Mouse (Mus musculus) CH12.LX (cell line): ENCODE data around the gene Ccdc141. TPM values are rescaled to one million over a fixed set of nuclear protein-coding genes. Genes with fewer than 3 reads are reported as not detected.

Source experiments
- polyA plus RNA-seq: library from polyadenylated mRNA; unstranded; fragments of >175 nt; gene quantifications from 2 replicates; pipeline ENCODE4 v1.2.1, GENCODE M21; 2012; ENCODE audit warnings: low read depth; ENCODE audit not compliant: insufficient read length
- total RNA-seq, 2 experiments: library from RNA; depleted of rRNA; stranded (reverse); fragments of 300-350 nt in 1 of 2; fragments of >200 nt in 1 of 2; gene quantifications; 2 replicates each; pipeline ENCODE4 v1.2.3; 2012 to 2014

Gene Ccdc141
- total and polyA plus RNA-seq, 3 experiments: not detected

Other genes with a start within 250 kb of the Ccdc141 start
- 3.4 and 4.2 TPM in 2 replicates for gene Ttn, start 188.1 kb downstream of the Ccdc141 start, total RNA-seq (2012; rRNA removed)
- gene Ttn, start 188.1 kb downstream of the Ccdc141 start, total RNA-seq (2014; rRNA removed): 0.23 and 0.26 TPM in 2 replicates
- gene Ttn, start 188.1 kb downstream of the Ccdc141 start, polyA plus RNA-seq: 0.45 and 0.60 TPM in 2 replicates
- not detected in 2 replicates for gene Sestd1, start 110.0 kb upstream of the Ccdc141 start, total RNA-seq (2012; rRNA removed)
- not detected in 2 replicates for gene Sestd1, start 110.0 kb upstream of the Ccdc141 start, total RNA-seq (2014; rRNA removed)
- gene Sestd1, start 110.0 kb upstream of the Ccdc141 start, polyA plus RNA-seq: not detected in 2 replicates